7 mouse cellular contexts compared by ENCODE assay signal in the genomic region with DNA sequence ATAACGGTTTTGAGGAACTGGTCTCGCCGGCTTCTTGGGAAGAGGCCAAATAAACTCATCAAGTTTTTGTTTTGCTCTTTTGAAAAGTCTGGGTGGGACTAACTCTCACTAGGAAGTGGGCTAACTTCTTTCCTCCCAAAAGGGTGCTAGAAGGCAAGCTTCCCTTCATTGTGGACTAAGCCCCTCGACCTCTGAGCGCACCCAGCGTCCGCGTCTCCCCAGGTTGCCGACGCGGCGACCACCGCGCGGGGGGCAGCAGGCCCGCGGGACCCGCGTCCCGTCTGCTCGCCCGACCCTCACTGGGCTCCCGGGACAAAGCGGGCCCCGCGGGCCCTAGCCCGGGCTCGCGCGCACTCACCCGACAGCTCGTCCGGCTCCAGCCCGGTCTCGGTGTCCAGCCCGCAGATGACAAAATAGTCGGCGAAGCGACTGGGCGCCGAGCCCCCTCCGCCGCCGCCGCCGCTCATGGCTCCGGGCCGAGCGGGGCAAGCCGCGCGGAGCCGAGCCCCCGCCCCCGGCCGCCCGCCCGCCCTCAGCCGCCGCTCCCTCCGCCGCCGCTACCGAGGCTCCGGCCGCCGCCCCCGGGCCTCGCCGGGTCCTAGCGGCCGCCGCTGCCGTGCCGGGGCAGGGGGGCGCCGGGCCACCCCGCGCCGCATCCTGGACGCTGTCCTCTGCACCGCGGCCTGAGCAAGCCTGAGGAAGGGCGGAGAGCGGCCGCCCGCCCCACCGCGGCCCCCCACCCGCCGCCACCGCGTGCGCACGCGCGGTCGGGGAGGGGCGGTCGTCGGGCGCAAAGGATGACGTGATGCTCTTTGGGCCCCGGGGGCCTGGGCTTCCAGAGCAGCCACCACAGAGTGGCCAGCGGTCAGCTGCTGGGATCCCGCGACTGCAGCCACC. TPM values are rescaled to one million over a fixed set of nuclear protein-coding genes. Genes with fewer than 3 reads are reported as not detected.
A peak's percentile ranks its signal among the peaks of the same experiment; 100 is the strongest.
DNase-seq lines count a peak whose midpoint lies in the region; ATAC-seq lines count a peak whose summit lies in the region.

TSS of gene Dennd5a (minus strand) at position 755 of the 897 bp plus-strand sequence.

- H3K9me3 ChIP-seq in intestine, embryonic 14.5 days (ENCODE audit: control insufficient read depth, low read length) = peaks cover 3% of the 10 kb centered on the region; the same call in 1 of the 2 replicates
- peaks cover 7% of the 10 kb centered on the region; the same call in 1 of the 2 replicates for H3K9me3 ChIP-seq in midbrain, embryonic 10.5 days (replicated peaks)

- H3K9ac ChIP-seq in intestine, embryonic 14.5 days (ENCODE audit: low read length) = peak within 1 kb of the TSS; percentile 95

- no peaks in the 10 kb centered on the region for H3K36me3 ChIP-seq in intestine, embryonic 14.5 days (ENCODE audit: control insufficient read depth, insufficient read depth, low read length)
- H3K36me3 ChIP-seq in midbrain, embryonic 10.5 days = no peaks in the 10 kb centered on the region

- ATAC-seq in intestine, embryonic 14.5 days (replicated peaks; ENCODE audit: low FRiP score, low TSS enrichment, low read depth) = peak; percentile 90

- peak within 1 kb of the TSS; percentile 83 for H3K27ac ChIP-seq in intestine, embryonic 14.5 days (ENCODE audit: low read depth)
- H3K27ac ChIP-seq in midbrain, embryonic 10.5 days (replicated peaks) = peak within 1 kb of the TSS; percentile 97

- under 1% methylated on average over 80 of the region's 107 CpGs for WGBS in intestine, embryonic 14.5 days
- WGBS in midbrain, embryonic 10.5 days = under 1% methylated on average over 83 of the region's 107 CpGs

- peak within 1 kb of the TSS; percentile 79 for H3K4me2 ChIP-seq in intestine, embryonic 14.5 days (ENCODE audit: low read length)

- no peaks in the 10 kb centered on the region for H3K27me3 ChIP-seq in intestine, embryonic 14.5 days (replicated peaks; ENCODE audit: control insufficient read depth, insufficient read depth, low read length)
- peaks cover 10% of the 10 kb centered on the region; the same call in 1 of the 2 replicates for H3K27me3 ChIP-seq in midbrain, embryonic 10.5 days (ENCODE audit: low read depth, poor library complexity, severe bottlenecking)

- H3K4me1 ChIP-seq in intestine, embryonic 14.5 days (replicated peaks; ENCODE audit: control insufficient read depth, insufficient read depth, low read length) = peaks cover 35% of the 10 kb centered on the region
- H3K4me1 ChIP-seq in midbrain, embryonic 10.5 days = peaks cover 38% of the 10 kb centered on the region

- intact Hi-C loops in gastrocnemius, postnatal 36 days (cut with DNase I) = no loop called here
- intact Hi-C loops in left cerebral cortex, postnatal 36 days (cut with DNase I) = no loop called here

- DNase-seq in adrenal gland, adult 18-20 months (ENCODE audit: low spot score in 2 of 2) = peak; percentile 74
- DNase-seq in embryo, embryonic 10.5 days (ENCODE audit: low spot score) = peak; percentile 91
- peak; percentile 57 to 69 for DNase-seq in gastrocnemius, postnatal 36 days
- peak; percentile 85 for DNase-seq in intestine, embryonic 14.5 days (ENCODE audit: low spot score)
- DNase-seq in left cerebral cortex, postnatal 36 days (ENCODE audit: low spot score in 2 of 2) = peak; percentile 77 to 84
- DNase-seq in midbrain, embryonic 10.5 days (ENCODE audit: low spot score) = peak; percentile 91
- peak; percentile 80 for DNase-seq in right cerebral cortex, postnatal 4 days

- peak within 1 kb of the TSS; percentile 74 for H3K4me3 ChIP-seq in intestine, embryonic 14.5 days (ENCODE audit: low read depth, low read length)
- H3K4me3 ChIP-seq in midbrain, embryonic 10.5 days = peak within 1 kb of the TSS; percentile 90

RNA-seq across cellular contexts. Expression of gene Dennd5a, which starts in this region (rescaled TPM):
- total RNA-seq in adrenal gland, adult 18-20 months (2021) = 100 to 1,000 TPM; 158 to 167 TPM
- 10 to 100 TPM; 41.8 to 47.8 TPM for total RNA-seq in gastrocnemius, postnatal 36 days (2021)
- 42.6 and 46.6 TPM in 2 replicates for polyA plus RNA-seq in intestine, embryonic 14.5 days (2014; fragmentation: Nextera tagmentation; extraction: Ambion mirVana)
- total RNA-seq in left cerebral cortex, postnatal 36 days (2021) = 100 to 1,000 TPM; 228 to 243 TPM
- 30.2 and 35.4 TPM in 2 replicates for polyA plus RNA-seq in midbrain, embryonic 10.5 days (2016; fragmentation: Nextera tagmentation; extraction: Ambion mirVana)

Comparison
In these comparisons a context has a peak if more than half of its experiments do, and no peak if none do; other contexts are left out.
1. Peak in every context shown above with its lines: DNase-seq, ATAC-seq, H3K4me3 ChIP-seq and H3K27ac ChIP-seq.